Mouse (Mus musculus) MEL (cell line): ENCODE measurements at regions not wholly inside any gene's neighbourhood (a gene's known extent, or its start where the extent isn't known, plus 50 kb on each side); places are given as distances from the start of the nearest gene placed in this dataset.

ENCODE experiments used
- POLR2AphosphoS5 ChIP-seq: IDR thresholded peaks from 2 replicates; pipeline ENCODE4 v1.6.1; 2012; ENCODE audit warnings: low read depth, borderline replicate concordance, mild to moderate bottlenecking, inconsistent platforms, low read length, moderate library complexity, mixed read lengths
- ZNF384 ChIP-seq: IDR thresholded peaks from 2 replicates; pipeline ENCODE4 v1.6.1; 2012; ENCODE audit warnings: low read depth, mild to moderate bottlenecking, inconsistent platforms, low read length, improper control_type of control experiment

DNA sequence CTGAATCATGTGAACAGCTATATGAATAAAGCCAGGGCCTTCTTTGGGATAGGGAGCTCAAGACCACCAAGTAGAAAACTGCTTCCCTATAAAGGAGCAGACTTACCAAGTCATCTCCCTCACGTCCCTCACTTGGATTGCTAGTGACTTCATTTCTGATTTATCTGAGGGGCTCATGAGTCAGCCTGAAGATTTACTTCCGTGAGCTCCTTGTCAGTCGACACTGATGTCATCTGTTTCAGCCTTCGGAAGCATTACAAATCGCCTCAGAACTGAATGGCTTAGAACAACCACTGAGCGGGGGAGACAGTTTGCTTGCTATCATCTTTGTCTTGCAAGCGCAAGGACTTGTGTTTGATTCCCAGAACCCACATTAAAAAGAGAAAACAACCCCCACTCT lies 81.5 kb upstream of the Galnt15 start:
- TF ChIP-seq POLR2AphosphoS5 (no peak), ZNF384 (no peak)
